Mouse (Mus musculus): Measurements from ENCODE around the gene Gm3115. TPM values are rescaled to one million over a fixed set of nuclear protein-coding genes. Genes with fewer than 3 reads are reported as not detected.
"Not testable (repeated sequence)": the region's sequence is repeated elsewhere in the genome, so short reads cannot be mapped to it uniquely, and the experiment has no call there.

The Gm3115 gene
- total RNA-seq (2022), result 1 to 10 TPM in 1 of 4 experiments, under 1 TPM in 3; 0.48 to 1.1 (median 0.62) TPM

DNA sequence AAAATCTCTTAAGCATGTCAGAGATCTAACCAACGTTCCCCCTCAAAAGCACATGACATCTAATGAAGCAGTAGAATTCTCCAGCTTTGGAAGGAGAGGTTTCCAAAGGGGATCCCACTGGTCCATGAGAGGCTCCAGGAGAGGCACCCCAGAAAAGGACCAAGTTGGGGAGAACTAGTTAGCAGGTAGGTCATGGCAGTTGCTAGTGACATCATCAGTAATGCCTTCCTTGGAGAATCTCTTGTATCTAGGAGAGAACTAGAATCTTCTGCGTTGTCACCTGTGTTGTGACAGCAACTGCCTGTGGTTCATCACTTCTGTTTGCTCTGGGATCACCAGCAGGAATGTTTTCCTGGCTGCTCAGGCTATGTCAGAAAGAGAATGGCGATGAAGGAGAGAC, at the start of gene Gm3115:
Gene Gm3115, plus strand, starts transcription at position 301 of the 400 bp plus-strand sequence.
- DNase-seq (ENCODE audit: low spot score in 2 of 2), result not testable (repeated sequence)

DNA sequence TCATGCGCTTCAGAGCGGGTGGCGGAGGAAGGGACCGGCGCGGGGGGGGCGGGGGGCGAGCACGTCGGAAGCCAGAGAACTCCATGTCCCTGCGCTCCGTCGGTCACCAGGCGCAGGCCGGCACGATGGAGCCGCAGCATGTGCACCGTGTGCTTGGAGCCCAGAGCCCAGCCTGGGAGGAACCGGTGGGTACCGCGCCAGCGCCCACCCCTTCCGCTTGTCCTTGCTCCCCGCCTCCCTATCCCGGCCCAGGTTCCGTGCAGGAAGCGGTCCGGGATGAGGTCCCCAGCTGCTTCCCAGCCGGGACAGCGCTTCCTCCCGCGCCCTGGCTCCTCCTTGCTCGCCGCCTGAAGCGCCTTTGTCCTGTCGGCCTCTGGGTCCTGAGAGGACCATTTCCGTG, 26.5 kb downstream of the Gm3115 start, which contains the start of gene Gm8108:
Gene Gm8108, plus strand, starts transcription at position 101 of the 400 bp plus-strand sequence.
- not testable (repeated sequence) for DNase-seq (ENCODE audit: low spot score in 2 of 2)

DNA sequence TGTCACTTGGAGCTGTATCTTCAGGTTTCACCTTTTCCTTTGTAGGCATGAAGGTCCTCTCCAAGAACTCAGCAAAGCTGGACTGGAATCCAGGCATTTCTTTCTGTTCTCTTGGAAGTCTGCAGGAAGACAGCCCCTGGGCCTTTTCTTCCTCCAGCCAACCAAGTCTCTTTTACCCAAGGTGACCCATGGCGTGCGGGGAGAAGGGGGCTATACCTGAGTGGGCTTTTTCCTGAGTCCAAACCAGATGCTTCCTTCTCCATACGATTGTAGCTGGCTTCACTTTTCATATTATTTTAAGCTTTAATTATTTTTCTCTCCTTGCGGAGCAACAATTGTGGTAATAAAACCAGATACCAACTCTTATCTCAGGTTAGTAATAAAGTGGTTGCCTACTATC, 57.7 kb downstream of the Gm3115 start:
- DNase-seq (ENCODE audit: low spot score in 2 of 2), result not testable (repeated sequence)

Other genes with a start within 250 kb of the Gm3115 start
- gene Gm3033, start 237.9 kb upstream of the Gm3115 start, total RNA-seq (2022), result 1 to 10 TPM in 1 of 4 experiments, not detected in 3; 1.1 TPM
- gene Gm2916, start 199.9 kb upstream of the Gm3115 start, total RNA-seq (2022), result under 1 TPM in 1 of 4 experiments, not detected in 3; 0.30 TPM
- not detected for gene Gm3029, start 152.4 kb upstream of the Gm3115 start, total RNA-seq (2022)
- under 1 TPM in 2 of 4 experiments, not detected in 2; 0.55 to 0.58 TPM for gene Gm3095, start 120.6 kb upstream of the Gm3115 start, total RNA-seq (2022)
- under 1 TPM in 1 of 4 experiments, not detected in 3; 0.24 TPM for gene Gm3099, start 85.7 kb upstream of the Gm3115 start, total RNA-seq (2022)
- gene Gm5796, start 60.2 kb upstream of the Gm3115 start, total RNA-seq (2022), result 10 to 100 TPM in 1 of 4 experiments, 1 to 10 TPM in 3; 2.7 to 11.4 (median 5.3) TPM
- gene Gm8108, start 26.4 kb downstream of the Gm3115 start, total RNA-seq (2022), result 10 to 100 TPM in 1 of 4 experiments, 1 to 10 TPM in 3; 5.7 to 10.0 (median 8.0) TPM
- not detected for gene Gm3127, start 80.9 kb downstream of the Gm3115 start, total RNA-seq (2022)
- gene Gm2974, start 98.5 kb downstream of the Gm3115 start, total RNA-seq (2022), result 1 to 10 TPM; 1.0 to 1.5 (median 1.1) TPM
- gene Gm3138, start 165.5 kb downstream of the Gm3115 start, total RNA-seq (2022), result not detected
- gene Gm3149, start 233.2 kb downstream of the Gm3115 start, total RNA-seq (2022), result not detected

Measured in layer of hippocampus, adult 8-10 months (tissue).